Mouse (Mus musculus): ENCODE data around the gene F2. TPM values are rescaled to one million over a fixed set of nuclear protein-coding genes. Genes with fewer than 3 reads are reported as not detected.

The F2 gene
- polyA plus RNA-seq (2011; ENCODE audit: insufficient read length, low read depth, missing spikeins) = not detected in 2 replicates

GRCm38 (mm10) chr2:91636229-91636628 lies at the start of gene F2:
TSS of gene F2 (minus strand) at chr2:91636414.
- TF ChIP-seq CTCF (IDR thresholded peaks at IDR 0.05; ENCODE audit: borderline replicate concordance, insufficient read depth, low read length) = no peak
- TF ChIP-seq POLR2A (IDR thresholded peaks at IDR 0.05; ENCODE audit: low read depth, low read length) = no peak
- Histone ChIP-seq H3K27ac (ENCODE audit: insufficient read depth, low read length) (no peak within 1 kb of the TSS), H3K4me1 (ENCODE audit: control insufficient read depth, insufficient read depth, low read length) (no peaks in the 10 kb centered on the region), H3K4me3 (ENCODE audit: insufficient read depth, low read length) (no peak within 1 kb of the TSS)

- no peak overlapping the region for H3K27ac ChIP-seq (ENCODE audit: insufficient read depth, low read length)
- no peaks in the 10 kb centered on the region for H3K4me1 ChIP-seq (ENCODE audit: control insufficient read depth, insufficient read depth, low read length)
- no peak overlapping the region for H3K4me3 ChIP-seq (ENCODE audit: insufficient read depth, low read length)
- TF ChIP-seq POLR2A (IDR thresholded peaks at IDR 0.05; ENCODE audit: low read depth, low read length) = no peak
- TF ChIP-seq CTCF (IDR thresholded peaks at IDR 0.05; ENCODE audit: borderline replicate concordance, insufficient read depth, low read length) = no peak
Measured at GRCm38 (mm10) chr2:91683919-91684318, 47.7 kb upstream of the F2 start.

GRCm38 (mm10) chr2:91682850-91683249 lies 46.6 kb upstream of the F2 start:
- Histone ChIP-seq H3K4me3 (ENCODE audit: insufficient read depth, low read length) (no peak overlapping the region), H3K27ac (ENCODE audit: insufficient read depth, low read length) (no peak overlapping the region), H3K4me1 (ENCODE audit: control insufficient read depth, insufficient read depth, low read length) (no peaks in the 10 kb centered on the region)
- TF ChIP-seq CTCF (IDR thresholded peaks at IDR 0.05; ENCODE audit: borderline replicate concordance, insufficient read depth, low read length) (0 out of 2 replicates have a peak, but pooled peaks have one; percentile 11), POLR2A (IDR thresholded peaks at IDR 0.05; ENCODE audit: low read depth, low read length) (no peak)

GRCm38 (mm10) chr2:91676961-91677360 lies 40.7 kb upstream of the F2 start:
- H3K27ac ChIP-seq (ENCODE audit: insufficient read depth, low read length) = no peak overlapping the region
- H3K4me3 ChIP-seq (ENCODE audit: insufficient read depth, low read length) = no peak overlapping the region
- H3K4me1 ChIP-seq (ENCODE audit: control insufficient read depth, insufficient read depth, low read length) = no peaks in the 10 kb centered on the region
- no peak for TF ChIP-seq CTCF (IDR thresholded peaks at IDR 0.05; ENCODE audit: borderline replicate concordance, insufficient read depth, low read length)
- TF ChIP-seq POLR2A (IDR thresholded peaks at IDR 0.05; ENCODE audit: low read depth, low read length) = no peak

- Histone ChIP-seq H3K4me3 (ENCODE audit: insufficient read depth, low read length) (no peak overlapping the region), H3K4me1 (ENCODE audit: control insufficient read depth, insufficient read depth, low read length) (no peaks in the 10 kb centered on the region), H3K27ac (ENCODE audit: insufficient read depth, low read length) (no peak overlapping the region)
- no peak for TF ChIP-seq CTCF (IDR thresholded peaks at IDR 0.05; ENCODE audit: borderline replicate concordance, insufficient read depth, low read length)
- TF ChIP-seq POLR2A (IDR thresholded peaks at IDR 0.05; ENCODE audit: low read depth, low read length) = no peak
Measured at GRCm38 (mm10) chr2:91676420-91676819, 40.2 kb upstream of the F2 start.

- no peaks in the 10 kb centered on the region for H3K4me1 ChIP-seq (ENCODE audit: control insufficient read depth, insufficient read depth, low read length)
- no peak overlapping the region for H3K27ac ChIP-seq (ENCODE audit: insufficient read depth, low read length)
- TF ChIP-seq CTCF (IDR thresholded peaks at IDR 0.05; ENCODE audit: borderline replicate concordance, insufficient read depth, low read length) = no peak
- no peak for TF ChIP-seq POLR2A (IDR thresholded peaks at IDR 0.05; ENCODE audit: low read depth, low read length)
- H3K4me3 ChIP-seq (ENCODE audit: insufficient read depth, low read length) = no peak overlapping the region
Measured at GRCm38 (mm10) chr2:91674895-91675294, 38.7 kb upstream of the F2 start.

- no peak overlapping the region for H3K4me3 ChIP-seq (ENCODE audit: insufficient read depth, low read length)
- no peak for TF ChIP-seq CTCF (IDR thresholded peaks at IDR 0.05; ENCODE audit: borderline replicate concordance, insufficient read depth, low read length)
- TF ChIP-seq POLR2A (IDR thresholded peaks at IDR 0.05; ENCODE audit: low read depth, low read length) = no peak
- no peak overlapping the region for H3K27ac ChIP-seq (ENCODE audit: insufficient read depth, low read length)
- no peaks in the 10 kb centered on the region for H3K4me1 ChIP-seq (ENCODE audit: control insufficient read depth, insufficient read depth, low read length)
Measured at GRCm38 (mm10) chr2:91673587-91673986, 37.4 kb upstream of the F2 start.

GRCm38 (mm10) chr2:91670038-91670437 lies 33.8 kb upstream of the F2 start:
- Histone ChIP-seq H3K4me3 (ENCODE audit: insufficient read depth, low read length) (no peak overlapping the region), H3K4me1 (ENCODE audit: control insufficient read depth, insufficient read depth, low read length) (no peaks in the 10 kb centered on the region), H3K27ac (ENCODE audit: insufficient read depth, low read length) (no peak overlapping the region)
- no peak for TF ChIP-seq CTCF (IDR thresholded peaks at IDR 0.05; ENCODE audit: borderline replicate concordance, insufficient read depth, low read length)
- no peak for TF ChIP-seq POLR2A (IDR thresholded peaks at IDR 0.05; ENCODE audit: low read depth, low read length)

GRCm38 (mm10) chr2:91669326-91669725 lies 33.1 kb upstream of the F2 start:
- no peak overlapping the region for H3K4me3 ChIP-seq (ENCODE audit: insufficient read depth, low read length)
- H3K4me1 ChIP-seq (ENCODE audit: control insufficient read depth, insufficient read depth, low read length) = no peaks in the 10 kb centered on the region
- H3K27ac ChIP-seq (ENCODE audit: insufficient read depth, low read length) = no peak overlapping the region
- no peak for TF ChIP-seq POLR2A (IDR thresholded peaks at IDR 0.05; ENCODE audit: low read depth, low read length)

GRCm38 (mm10) chr2:91667747-91668146 lies 31.5 kb upstream of the F2 start:
- no peaks in the 10 kb centered on the region for H3K4me1 ChIP-seq (ENCODE audit: control insufficient read depth, insufficient read depth, low read length)

GRCm38 (mm10) chr2:91666386-91666910 lies 30.2 kb upstream of the F2 start:
- H3K4me1 ChIP-seq (ENCODE audit: control insufficient read depth, insufficient read depth, low read length) = no peaks in the 10 kb centered on the region
- no peak overlapping the region for H3K27ac ChIP-seq (ENCODE audit: insufficient read depth, low read length)
- no peak for TF ChIP-seq POLR2A (IDR thresholded peaks at IDR 0.05; ENCODE audit: low read depth, low read length)
- no peak for TF ChIP-seq CTCF (IDR thresholded peaks at IDR 0.05; ENCODE audit: borderline replicate concordance, insufficient read depth, low read length)
- H3K4me3 ChIP-seq (ENCODE audit: insufficient read depth, low read length) = no peak overlapping the region

More at GRCm38 (mm10) chr2:91667747-91668146, 31.5 kb upstream of the F2 start:
- H3K27ac ChIP-seq (ENCODE audit: insufficient read depth, low read length) = no peak overlapping the region
- H3K4me3 ChIP-seq (ENCODE audit: insufficient read depth, low read length) = no peak overlapping the region
- TF ChIP-seq CTCF (IDR thresholded peaks at IDR 0.05; ENCODE audit: borderline replicate concordance, insufficient read depth, low read length) (no peak), POLR2A (IDR thresholded peaks at IDR 0.05; ENCODE audit: low read depth, low read length) (no peak)
